Mouse (Mus musculus): ENCODE measurements at regions not wholly inside any gene's neighbourhood (a gene's known extent, or its start where the extent isn't known, plus 50 kb on each side); places are given as distances from the start of the nearest gene placed in this dataset.
"Not testable (repeated sequence)": the region's sequence is repeated elsewhere in the genome, so short reads cannot be mapped to it uniquely, and the experiment has no call there.

DNA sequence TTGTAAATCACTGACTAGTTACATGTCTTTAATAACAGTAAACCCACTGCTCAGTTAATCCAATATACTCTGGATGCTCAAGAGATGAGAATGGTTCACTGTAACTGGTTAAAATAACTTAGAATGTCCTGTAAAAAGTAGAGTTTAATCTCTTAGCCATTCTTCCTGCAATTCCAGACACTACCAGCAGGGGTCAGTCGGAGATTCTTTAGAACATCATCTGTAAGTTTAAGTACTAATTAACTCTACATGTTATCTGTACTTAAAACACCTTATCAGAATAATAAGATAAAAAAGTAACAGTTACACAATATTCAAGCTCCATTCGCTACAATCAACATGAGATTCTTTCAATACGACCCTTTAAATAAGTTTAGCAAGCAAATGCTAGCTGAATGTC is 58.7 kb upstream of the Olig3 start:
- peak in 1 of 2 experiments; percentile 31 for DNase-seq (ENCODE audit: extremely low spot score in 1 of 2, low spot score in 1 of 2)

DNA sequence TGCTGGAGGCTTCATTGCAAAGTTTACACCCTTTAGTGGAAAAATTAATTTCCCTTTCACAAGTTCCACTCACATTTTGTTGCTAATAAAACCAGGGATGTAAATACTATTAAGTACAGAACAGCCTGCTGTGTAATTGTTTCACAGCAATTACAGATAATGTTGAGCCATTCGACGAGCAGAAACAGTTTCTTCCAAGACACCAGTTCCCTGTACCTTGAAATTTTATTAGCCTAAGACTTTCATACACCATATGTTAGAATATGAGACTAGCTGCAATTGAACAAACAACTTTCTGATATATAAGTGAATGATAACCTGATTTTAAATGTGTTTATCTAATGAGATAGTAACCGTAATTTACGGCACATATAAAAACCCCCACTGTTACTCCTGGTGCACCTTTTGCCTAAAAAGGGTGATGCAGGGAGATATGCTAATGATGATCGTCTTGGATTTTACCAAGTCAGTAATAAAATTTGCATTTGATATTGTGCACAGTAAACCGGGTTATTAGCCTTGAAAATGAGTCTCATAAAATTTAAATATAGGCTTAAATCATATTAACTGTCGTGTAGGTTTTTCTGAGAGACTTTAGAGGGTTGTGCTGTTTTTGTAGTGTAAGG is 60.8 kb upstream of the Olig3 start:
- no peak for DNase-seq (ENCODE audit: extremely low spot score in 1 of 2, low spot score in 1 of 2)

DNA sequence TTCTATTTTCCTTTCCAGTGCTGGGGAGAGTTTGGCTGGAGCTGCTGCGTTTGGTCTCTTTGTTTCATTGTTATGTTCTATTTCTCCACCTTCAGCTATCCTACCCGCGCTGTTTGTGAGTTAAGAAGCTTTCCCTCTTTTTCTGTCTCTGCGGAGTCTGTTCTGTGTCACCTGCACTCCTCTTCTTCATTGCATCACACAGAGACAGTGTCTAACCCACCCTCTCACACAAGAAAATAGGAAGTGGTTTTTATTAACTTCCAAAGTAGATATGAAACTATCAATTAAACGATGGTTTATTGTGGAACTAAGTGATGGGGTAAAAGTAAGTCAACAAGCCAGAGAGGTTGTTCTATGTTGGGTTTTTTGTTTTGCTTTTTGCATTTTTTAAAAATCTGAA is 64.9 kb upstream of the Olig3 start:
- no peak for DNase-seq (ENCODE audit: extremely low spot score in 1 of 2, low spot score in 1 of 2)

DNA sequence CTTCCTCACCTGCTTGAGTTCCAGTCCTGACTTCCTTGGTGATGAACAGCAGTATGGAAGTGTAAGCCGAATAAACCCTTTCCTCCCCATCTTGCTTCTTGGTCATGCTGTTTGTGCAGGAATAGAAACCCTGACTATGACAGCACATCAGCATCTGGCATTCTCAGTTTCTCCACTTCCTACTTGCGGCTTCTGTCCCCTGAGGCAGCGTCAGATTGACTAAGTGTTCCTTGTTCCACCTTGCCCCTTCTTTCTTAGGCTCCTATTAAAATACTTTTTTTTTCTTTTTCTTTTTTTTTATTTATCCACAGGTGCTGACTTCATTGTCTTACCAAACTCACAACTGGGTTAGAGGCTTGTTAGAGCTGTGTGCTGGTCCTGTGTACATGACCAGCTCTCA is 65.3 kb upstream of the Olig3 start:
- not testable (repeated sequence) for DNase-seq (ENCODE audit: extremely low spot score in 1 of 2, low spot score in 1 of 2)

DNA sequence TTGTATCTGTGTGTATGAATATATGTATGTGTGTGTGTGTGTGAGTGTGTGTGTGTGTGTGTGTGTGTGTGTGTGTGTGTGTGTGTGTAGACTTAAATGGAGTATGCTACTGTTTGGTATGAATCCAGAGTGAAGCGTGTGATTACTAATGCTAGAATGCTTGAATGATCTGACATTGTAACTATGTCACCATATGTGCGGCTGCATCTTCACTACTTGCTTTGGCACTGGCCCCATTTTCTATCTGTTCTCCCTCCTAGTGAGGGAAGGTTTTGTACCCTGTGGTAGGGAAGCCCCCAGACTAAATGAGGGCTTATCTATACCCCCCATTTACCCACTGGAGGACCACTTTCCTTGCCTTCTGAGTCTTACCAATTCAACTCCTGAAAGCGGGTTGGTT is 74.2 kb upstream of the Olig3 start:
- no peak for DNase-seq (ENCODE audit: extremely low spot score in 1 of 2, low spot score in 1 of 2)

DNA sequence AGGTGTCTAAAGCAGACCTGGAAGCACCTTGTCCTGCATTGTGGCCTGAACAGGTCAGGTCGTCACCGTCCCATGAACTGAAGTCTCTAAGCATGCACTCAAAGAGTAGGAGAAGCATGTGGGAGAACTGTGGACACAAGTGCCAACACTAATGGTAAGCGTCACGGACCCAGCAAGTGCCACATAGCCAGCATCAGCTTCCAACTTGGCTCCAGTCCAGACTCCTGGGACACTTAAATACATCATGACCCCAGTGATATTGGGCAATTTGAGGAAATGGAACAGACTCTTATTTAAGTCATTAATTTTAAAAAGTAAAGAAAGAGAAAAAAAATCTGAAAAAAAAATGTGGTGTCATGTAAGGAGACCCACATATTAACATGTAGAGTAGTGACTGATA is 75.3 kb upstream of the Olig3 start:
- DNase-seq (ENCODE audit: extremely low spot score in 1 of 2, low spot score in 1 of 2): no peak

DNA sequence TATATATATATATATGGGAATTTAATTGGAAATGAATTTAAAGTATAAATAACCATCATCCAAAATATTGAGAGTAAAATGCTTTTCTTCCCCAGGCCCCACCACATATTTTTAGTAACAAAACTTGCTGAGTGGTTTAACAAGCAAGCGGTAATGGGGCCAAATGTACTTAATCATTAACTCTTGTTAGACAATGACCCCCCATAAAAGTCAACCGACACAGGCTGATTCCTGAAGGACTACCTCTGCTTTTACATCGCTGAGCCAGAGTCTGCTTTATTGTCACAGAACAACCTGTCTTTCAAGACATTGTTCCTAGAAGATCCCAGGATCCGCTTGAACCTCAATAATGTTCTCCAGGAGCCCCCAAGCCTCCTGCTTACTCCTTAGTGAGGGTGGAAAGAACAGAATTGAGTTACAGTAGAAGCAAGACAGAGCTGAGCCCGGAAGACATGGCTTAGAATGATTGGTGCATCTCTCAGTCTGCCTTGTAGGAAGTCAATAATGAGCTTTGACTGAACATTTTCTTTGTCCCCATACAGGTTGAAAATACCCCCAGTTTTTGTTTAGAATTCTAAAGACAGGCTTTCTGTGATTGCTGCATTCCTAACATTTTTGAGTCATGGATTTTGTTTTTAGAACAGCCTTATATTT is 78.0 kb upstream of the Olig3 start:
- DNase-seq (ENCODE audit: extremely low spot score in 1 of 2, low spot score in 1 of 2): no peak

DNA sequence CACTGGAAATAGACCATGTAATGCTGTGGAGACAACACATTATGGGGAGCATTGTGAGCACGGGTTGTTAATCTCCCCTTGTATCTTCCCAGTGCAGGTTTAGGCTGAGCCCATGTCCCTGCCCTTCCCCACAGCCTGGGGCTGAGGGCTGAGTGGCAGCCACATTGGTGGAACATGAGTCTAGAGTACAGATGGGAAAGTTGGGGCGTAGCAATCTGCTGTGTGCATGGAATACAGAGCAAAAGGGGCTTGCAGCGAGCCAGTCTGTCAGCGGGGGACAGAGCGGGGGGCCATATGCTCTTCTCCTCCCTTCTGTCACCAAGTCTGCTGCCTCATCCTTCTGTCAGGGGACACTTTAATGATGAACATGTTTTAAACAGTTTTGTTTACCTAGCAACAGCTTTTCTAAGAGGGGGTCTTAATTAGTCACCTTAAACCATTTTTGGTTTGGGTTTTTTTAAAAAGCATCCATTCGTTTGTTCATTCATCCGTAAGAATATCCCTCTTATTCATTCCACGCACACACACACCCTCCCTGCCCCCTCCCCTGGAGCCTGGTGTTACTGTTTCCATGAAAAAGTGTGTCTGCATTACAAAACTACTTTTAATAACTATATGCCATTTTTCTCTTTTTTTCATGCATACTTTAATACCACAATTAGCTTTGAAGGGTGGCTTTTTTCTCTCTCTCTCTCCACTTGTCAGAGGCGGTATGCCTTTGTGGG is 79.1 kb upstream of the Olig3 start:
- DNase-seq (ENCODE audit: extremely low spot score in 1 of 2, low spot score in 1 of 2): peak; percentile 58 to 65

DNA sequence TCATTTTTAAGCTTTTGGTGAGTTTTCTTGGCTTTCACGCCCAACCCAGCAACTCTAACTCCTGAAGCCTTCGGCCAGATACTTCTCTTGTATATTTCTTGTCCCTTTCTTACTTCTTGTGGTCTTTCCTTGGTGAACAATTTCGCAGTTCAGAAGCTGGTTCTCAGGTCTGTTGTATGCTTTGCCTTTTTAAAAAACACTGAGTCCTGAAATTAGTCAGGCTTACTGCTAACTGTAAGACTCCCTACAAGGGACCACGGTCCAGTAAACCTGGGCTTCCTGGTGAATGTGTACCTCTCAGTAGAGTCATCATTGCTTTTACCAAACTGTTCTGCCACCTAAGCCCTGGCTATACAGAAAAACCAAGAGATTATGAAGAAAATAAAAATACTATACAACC is 81.3 kb upstream of the Olig3 start:
- no peak for DNase-seq (ENCODE audit: extremely low spot score in 1 of 2, low spot score in 1 of 2)

DNA sequence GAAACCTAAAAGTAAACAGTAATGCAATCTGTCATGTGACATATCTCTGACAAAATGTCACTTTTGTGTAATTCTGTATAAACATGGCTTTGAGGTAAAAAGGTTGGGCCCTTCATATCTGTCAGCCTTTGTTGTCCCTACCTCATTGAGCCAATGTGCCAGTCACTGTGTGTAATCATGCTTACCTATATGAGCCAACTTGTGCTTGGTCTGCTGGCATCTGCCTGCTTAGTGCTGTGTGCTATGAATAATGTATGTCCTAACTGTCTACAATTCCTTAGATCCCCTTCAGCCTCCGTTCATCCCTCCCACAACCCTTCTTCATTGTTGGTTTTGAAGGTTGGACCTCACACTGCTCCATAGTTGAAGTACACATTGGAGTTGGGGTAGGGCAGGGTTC is 86.9 kb upstream of the Olig3 start:
- DNase-seq (ENCODE audit: extremely low spot score in 1 of 2, low spot score in 1 of 2): no peak

DNA sequence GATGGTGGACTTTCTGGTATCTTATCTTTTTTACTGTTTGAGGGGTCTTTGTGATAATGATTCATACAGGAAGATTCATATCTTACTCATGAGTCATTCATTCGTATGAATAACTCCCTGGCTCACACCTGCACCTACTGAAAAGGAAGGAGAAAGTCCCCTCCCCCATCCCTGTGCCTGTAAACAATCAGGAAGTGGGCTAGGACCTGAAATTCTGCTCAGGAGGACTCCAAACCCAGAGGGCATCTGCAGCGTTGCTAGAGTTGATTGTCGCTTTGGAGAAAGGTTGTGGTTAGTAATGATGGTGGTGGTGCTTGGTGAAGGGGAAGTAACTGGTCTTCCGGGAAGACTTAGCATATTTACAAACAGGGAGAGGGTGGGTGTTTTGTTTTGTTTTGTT is 88.3 kb upstream of the Olig3 start:
- DNase-seq (ENCODE audit: extremely low spot score in 1 of 2, low spot score in 1 of 2): no peak

DNA sequence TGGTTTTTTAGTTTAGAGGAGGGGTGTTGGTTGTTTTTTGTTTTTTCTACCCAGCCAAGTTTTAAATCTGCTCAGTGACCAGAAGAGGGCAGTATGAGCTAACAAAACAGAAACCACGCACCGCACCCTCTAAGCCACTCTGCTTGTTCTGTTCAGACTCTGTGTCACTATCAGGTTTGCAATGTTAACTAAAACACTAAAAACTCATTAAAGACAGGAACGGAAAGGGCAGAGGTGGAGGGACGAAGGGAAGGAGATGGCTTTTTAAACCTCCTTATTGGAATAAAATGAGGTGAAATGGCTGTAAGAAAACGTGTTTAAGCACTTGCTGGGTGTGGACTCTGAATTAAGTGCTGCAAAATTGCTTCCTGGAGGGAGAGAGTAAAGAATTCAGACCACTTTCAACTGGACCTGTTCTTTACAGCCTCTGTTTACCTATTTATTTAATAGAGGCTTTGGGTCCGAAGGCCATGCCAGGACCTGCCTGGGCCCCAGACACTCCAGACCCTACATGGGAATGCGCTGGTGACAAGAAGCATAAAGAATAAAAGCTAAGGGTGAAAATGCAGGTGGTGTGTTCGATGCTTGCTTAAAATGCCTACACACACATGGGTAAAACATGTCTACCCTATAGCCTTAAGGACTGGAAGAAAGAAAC is 116.1 kb upstream of the Olig3 start:
- peak in 1 of 2 experiments; percentile 25 for DNase-seq (ENCODE audit: extremely low spot score in 1 of 2, low spot score in 1 of 2)

DNA sequence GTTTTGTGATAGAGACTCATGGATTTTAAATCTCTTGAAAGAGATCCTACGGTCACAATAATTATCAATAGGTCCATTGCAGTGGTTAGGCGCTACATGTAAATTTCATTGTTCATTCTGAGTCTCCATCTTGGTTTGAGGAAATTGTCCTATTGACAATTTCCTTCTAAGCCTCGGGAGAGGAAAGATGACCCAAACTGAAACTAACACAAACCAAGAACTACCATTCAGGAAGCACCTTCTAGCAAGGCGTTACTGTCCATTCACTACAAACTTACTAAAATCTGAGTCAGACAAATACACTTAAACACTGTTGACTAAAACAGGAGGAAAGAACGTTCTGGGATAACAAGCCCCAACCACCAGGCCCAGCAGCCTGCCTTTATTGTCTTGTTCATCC is 140.1 kb upstream of the Olig3 start:
- DNase-seq (ENCODE audit: extremely low spot score in 1 of 2, low spot score in 1 of 2): no peak

DNA sequence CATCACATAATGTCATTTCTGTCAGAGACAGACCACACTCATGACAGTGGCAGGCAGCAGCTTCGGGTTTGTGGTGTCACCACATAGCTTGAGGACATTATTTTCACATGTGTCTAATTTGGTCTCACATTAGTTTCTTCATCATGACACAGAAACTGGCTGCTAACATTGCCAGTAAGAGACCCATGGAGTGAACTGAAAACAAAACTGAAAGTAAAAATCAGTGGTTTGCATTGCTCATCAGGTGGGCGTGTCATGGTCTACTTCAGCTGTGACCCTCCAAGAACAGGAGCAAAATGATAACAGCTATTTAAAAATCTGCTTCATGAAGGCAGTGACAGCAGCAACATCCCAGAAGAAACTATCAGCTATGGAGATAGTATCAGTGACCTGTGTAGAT is 146.6 kb upstream of the Olig3 start:
- DNase-seq (ENCODE audit: extremely low spot score in 1 of 2, low spot score in 1 of 2): no peak

DNA sequence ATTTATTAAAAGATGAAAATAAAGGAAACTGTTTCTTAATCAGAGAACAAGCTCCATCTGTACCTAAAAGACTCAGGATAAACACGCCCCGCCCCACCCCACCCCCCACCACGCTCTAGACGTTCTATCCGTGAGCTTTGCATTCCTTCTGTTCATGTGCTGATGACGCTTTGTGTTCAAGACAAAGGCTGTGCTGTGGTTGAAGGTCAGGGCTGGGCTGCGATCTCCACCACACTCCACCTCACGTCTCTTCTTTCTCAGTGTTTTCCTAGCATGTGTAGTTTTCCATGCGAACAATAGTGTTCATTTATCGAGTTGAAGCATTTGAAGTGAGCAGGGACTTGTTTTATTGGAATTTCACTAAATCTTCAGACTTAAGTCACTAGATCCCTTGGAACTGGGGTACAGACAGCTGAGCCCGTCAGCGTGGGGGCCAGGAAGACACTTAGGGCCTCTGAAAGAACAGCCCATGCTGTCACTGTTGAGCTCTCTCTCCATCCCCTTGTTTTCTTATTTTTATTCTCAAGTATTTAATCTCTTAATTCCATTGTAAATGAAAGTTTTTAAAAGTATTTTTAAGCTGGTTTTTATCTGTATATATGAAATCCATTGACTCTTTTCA is 148.1 kb upstream of the Olig3 start:
- DNase-seq (ENCODE audit: extremely low spot score in 1 of 2, low spot score in 1 of 2): no peak

DNA sequence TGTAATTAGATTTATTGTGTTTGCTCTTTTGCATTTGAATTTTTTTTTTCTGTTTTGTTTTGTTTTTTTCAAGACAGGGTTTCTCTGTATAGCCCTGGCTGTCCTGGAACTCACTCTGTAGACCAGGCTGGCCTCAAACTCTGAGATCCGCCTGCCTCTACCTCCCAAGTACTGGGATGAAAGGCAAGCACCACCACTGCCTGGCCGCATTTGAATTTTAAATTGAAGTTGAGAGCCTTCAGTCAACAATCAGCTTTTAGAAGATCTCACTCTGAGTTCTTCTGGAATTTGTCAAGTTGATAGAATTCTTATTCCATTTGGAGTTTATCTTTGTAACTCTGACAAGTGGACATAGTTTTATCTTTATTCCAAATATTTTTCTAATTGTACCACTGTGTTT is 148.8 kb upstream of the Olig3 start:
- DNase-seq (ENCODE audit: extremely low spot score in 1 of 2, low spot score in 1 of 2): no peak

DNA sequence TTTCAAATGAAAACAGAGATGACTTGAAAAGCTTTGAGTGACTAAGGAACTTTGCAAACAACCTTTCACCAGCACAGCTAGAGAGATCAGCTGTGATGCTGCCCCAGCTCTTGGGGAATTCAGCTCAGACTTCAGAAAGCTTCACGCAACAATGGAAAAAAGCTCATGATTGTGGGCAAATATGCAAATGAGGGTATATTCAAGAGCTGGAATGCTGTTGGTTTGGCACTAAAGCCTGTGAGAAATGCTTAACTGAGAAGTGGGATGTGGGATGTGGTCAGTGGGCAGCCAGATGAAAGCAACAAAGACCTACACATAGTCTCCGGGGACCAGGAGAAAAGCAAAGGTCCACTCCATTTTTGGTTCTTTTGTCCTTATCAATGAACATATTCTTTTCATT is 156.0 kb upstream of the Olig3 start:
- no peak for DNase-seq (ENCODE audit: extremely low spot score in 1 of 2, low spot score in 1 of 2)

DNA sequence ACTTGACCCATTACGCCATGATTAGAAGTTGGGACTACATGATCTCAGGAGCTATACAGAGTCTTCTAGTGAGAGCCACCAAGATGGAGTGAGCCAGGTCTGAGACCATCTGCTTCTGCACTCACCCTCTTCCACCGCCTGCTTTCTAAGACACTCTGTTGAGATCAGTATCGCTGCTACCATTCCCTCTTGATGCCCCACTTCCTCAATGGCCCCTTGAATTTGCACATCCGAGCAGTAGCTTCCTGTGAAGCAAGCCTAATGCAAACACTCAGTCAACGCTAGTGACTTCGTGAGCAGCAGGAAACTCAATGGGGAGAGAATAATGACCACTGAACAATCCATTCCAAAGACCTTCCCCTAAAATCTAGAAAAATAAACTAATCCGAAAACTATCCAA is 160.7 kb upstream of the Olig3 start:
- no peak for DNase-seq (ENCODE audit: extremely low spot score in 1 of 2, low spot score in 1 of 2)

DNA sequence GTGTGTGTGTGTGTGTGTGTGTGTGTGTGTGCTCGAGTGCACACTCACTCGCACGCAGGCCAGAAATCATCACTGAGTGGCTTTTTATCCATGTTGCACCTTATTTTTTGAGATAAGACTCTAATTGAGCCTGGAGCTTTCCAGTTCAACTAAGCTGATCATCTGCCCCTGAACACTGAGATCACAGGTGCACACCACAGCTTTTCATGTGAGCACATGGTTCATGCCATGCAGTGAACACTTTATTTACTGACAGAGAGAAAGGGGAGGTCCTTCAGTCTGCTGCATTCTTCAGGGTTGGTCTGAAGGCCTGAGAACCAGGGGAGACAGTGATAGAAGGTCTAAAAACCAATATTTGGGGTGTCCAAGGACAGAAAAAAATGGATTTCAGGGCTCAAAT is 161.7 kb upstream of the Olig3 start:
- DNase-seq (ENCODE audit: extremely low spot score in 1 of 2, low spot score in 1 of 2): no peak

DNA sequence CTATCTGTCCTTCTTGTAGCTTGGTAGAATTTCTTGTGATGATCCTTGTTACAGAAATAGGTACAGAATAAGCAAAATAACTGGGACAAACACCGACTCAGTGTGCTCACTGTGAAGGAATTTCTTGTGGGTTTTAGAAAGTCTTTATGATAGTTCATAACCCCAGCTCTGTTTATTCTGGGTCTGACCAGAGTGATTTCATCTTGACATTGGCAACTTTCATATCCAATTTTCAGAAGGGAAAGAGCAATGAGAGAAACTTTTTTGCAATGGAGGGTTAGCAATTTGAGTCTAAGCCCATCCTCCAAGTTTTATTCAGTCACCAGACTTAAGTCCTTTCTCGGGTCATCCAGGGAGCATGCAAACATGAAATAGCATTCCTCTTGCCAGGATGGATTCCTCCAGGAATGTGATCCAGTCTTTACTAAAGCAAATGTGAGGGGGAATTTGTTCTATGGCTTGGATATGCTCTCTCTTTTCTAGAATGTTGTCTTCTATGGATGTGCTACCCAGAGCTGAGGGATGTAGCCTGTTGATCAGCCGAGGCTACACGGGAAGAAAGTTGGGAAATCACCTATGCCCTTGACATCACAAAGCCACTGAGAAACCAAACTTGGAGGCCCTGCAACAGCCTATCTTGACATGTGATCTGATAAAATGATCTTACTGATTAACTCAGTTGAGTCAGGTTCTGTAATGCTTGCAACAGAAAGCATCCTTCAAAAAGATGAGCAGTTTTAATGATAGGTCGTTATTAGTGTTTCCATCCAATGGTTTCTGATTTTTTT is 163.2 kb upstream of the Olig3 start:
- no peak for DNase-seq (ENCODE audit: extremely low spot score in 1 of 2, low spot score in 1 of 2)

Data from layer of hippocampus, postnatal 25 days (tissue).